9 mouse cellular contexts compared by ENCODE assay signal in genomic region chr9:67240456-67240855, GRCm38 (mm10).
DNase-seq lines count a peak whose midpoint lies in the region; ATAC-seq and TF ChIP-seq lines count a peak whose summit lies in the region.
"Had no signal": no experiment of that assay in that cellular context is flagged by ENCODE, and none has a peak within 500 bp of the region (broad histone marks: within the 10 kb centered on the region; RNA-seq: fewer than 3 reads in every experiment).

No protein-coding gene starts in this region.

- H3K27me3 ChIP-seq in lung, postnatal 0 days (replicated peaks; ENCODE audit: insufficient read depth, low read length), result no peaks in the 10 kb centered on the region

- no peak for TF ChIP-seq EP300 in lung, postnatal 0 days (IDR thresholded peaks at IDR 0.05)

- H3K4me1 ChIP-seq in lung, postnatal 0 days (ENCODE audit: insufficient read depth, low read depth, low read length), result no peaks in the 10 kb centered on the region

- H3K4me3 ChIP-seq in lung, postnatal 0 days (ENCODE audit: low read depth, low read length), result no peak overlapping the region

- DNase-seq in adrenal gland, adult 8-10 months, result peak; percentile 46
- peak; percentile 48 for DNase-seq in brain, adult 2 months (ENCODE audit: low read depth, low spot score)
- peak; percentile 52 for DNase-seq in heart, postnatal 4 days
- DNase-seq in lung, postnatal 0 days (ENCODE audit: low spot score), result peak; percentile 29
- DNase-seq in layer of hippocampus, adult 8-10 months (ENCODE audit: low spot score in 2 of 2), result no peak
- no peak for DNase-seq in cerebellum, postnatal 25 days
- DNase-seq in cerebellum, adult 18-20 months, result no peak
- DNase-seq: layer of hippocampus, postnatal 36 days had no signal

- WGBS in lung, postnatal 0 days, result 56% methylated on average over 9 of the region's 9 CpGs

- H3K27ac ChIP-seq in lung, postnatal 0 days (ENCODE audit: low read length), result no peak overlapping the region
- H3K27ac ChIP-seq: liver, embryonic 14.5 days had no signal

- TF ChIP-seq CTCF in lung, postnatal 0 days (IDR thresholded peaks at IDR 0.05), result no peak

- peak; percentile 70 for ATAC-seq in lung, postnatal 0 days

- no peak overlapping the region for H3K4me2 ChIP-seq in lung, postnatal 0 days (replicated peaks; ENCODE audit: low read depth, low read length)

- no peaks in the 10 kb centered on the region for H3K36me3 ChIP-seq in lung, postnatal 0 days (ENCODE audit: insufficient read depth, low read length)

- no peaks in the 10 kb centered on the region for H3K9me3 ChIP-seq in lung, postnatal 0 days (ENCODE audit: low read length)

- no peak overlapping the region for H3K9ac ChIP-seq in lung, postnatal 0 days (replicated peaks; ENCODE audit: low read depth)
- H3K9ac ChIP-seq: liver, embryonic 14.5 days had no signal

Comparison
In these comparisons a context has a peak if more than half of its experiments do, and no peak if none do; other contexts are left out.
1. DNase-seq: peak in adrenal gland, adult 8-10 months (single experiment), brain, adult 2 months (single experiment), heart, postnatal 4 days (single experiment) and lung, postnatal 0 days (single experiment); none in layer of hippocampus, adult 8-10 months (0 of 2), cerebellum, postnatal 25 days (0 of 2) and cerebellum, adult 18-20 months (0 of 2).